Mouse (Mus musculus): ENCODE results near the gene Klk10. TPM values are rescaled to one million over a fixed set of nuclear protein-coding genes. Genes with fewer than 3 reads are reported as not detected.

Gene Klk10
- polyA plus RNA-seq, 1 experiment: 0.27 TPM

- H3K27ac ChIP-seq (ENCODE audit: insufficient read depth, low read length): no peak overlapping the region
- no peak for TF ChIP-seq POLR2A (IDR thresholded peaks at IDR 0.05; ENCODE audit: extremely low read depth, insufficient read depth, low read length)
- TF ChIP-seq CTCF (IDR thresholded peaks at IDR 0.05; ENCODE audit: extremely low read depth, insufficient read depth, low read length): no peak
- no peak overlapping the region for H3K4me3 ChIP-seq (ENCODE audit: insufficient read depth, low read length)
- no peaks in the 10 kb centered on the region for H3K4me1 ChIP-seq (ENCODE audit: control insufficient read depth, insufficient read depth, low read length)
Observed at GRCm38 (mm10) chr7:43821581-43821980, 40.7 kb downstream of the Klk10 start.

DNA sequence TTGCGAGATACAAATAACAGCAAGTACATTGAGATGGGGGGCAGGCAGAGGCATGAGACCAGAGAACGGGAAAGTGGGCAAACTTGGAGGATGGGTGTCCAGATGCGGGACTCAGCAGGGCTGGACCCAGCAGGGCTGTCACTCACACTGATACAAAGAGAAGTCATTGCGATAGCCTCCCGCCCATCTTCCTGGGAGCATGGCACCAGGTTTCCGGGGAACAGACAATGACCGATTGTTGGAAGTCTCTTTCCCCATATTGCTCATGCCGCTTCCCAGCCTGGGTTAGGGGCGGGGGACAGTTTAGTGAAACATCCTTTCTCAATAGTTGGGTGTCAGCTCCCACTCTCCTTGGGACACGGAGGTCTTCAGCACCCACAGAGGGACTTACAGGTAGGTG lies 43.4 kb downstream of the Klk10 start, which contains the start of gene Klk6:
TSS of gene Klk6 (plus strand) at position 301 of the 400 bp plus-strand sequence.
- TF ChIP-seq CTCF (IDR thresholded peaks at IDR 0.05; ENCODE audit: extremely low read depth, insufficient read depth, low read length) (no peak), POLR2A (IDR thresholded peaks at IDR 0.05; ENCODE audit: extremely low read depth, insufficient read depth, low read length) (no peak)
- Histone ChIP-seq H3K27ac (ENCODE audit: insufficient read depth, low read length) (no peak within 1 kb of the TSS), H3K4me3 (ENCODE audit: insufficient read depth, low read length) (no peak within 1 kb of the TSS), H3K4me1 (ENCODE audit: control insufficient read depth, insufficient read depth, low read length) (no peaks in the 10 kb centered on the region)

DNA sequence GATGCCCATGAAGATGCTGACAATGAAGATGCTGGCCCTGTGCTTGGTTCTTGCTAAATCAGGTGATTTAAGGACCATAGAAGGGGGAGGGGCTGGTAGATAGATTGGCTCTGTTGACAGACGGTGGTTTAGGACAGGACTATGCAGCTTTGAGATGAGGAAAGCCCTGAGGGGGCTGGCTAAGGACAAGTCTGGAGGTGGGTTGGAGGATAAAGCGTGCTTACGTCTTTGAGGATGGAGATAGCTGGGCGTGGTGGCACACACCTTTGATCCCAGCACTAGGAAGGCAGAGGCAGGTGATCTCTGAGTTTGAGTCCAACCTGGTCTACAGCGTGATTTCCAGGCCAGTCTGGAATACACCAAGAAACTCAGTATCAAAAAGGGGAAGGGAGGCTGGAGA lies 45.2 kb downstream of the Klk10 start:
- no peak overlapping the region for H3K4me3 ChIP-seq (ENCODE audit: insufficient read depth, low read length)
- no peaks in the 10 kb centered on the region for H3K4me1 ChIP-seq (ENCODE audit: control insufficient read depth, insufficient read depth, low read length)
- no peak overlapping the region for H3K27ac ChIP-seq (ENCODE audit: insufficient read depth, low read length)
- no peak for TF ChIP-seq CTCF (IDR thresholded peaks at IDR 0.05; ENCODE audit: extremely low read depth, insufficient read depth, low read length)
- no peak for TF ChIP-seq POLR2A (IDR thresholded peaks at IDR 0.05; ENCODE audit: extremely low read depth, insufficient read depth, low read length)

DNA sequence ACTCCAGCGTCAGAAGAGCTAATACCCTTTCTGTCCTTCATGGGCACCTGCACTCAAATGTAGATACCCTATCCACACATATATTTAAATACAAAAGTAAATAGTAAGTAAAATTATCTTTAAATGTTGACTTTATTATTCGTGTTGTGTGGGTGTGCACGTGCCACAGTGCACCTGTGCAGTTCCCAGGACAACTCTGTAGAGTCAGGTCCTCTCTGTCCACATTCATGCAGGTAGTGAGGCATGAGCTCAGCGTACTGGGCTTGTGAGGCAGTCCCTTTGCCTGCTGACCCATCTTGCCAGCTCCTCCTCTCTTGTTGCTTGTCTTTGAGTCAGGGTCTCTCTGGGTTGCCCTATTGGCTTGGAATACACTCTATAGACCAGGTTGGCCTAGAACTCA lies 46.9 kb downstream of the Klk10 start:
- no peak overlapping the region for H3K4me3 ChIP-seq (ENCODE audit: insufficient read depth, low read length)
- no peak overlapping the region for H3K27ac ChIP-seq (ENCODE audit: insufficient read depth, low read length)
- TF ChIP-seq CTCF (IDR thresholded peaks at IDR 0.05; ENCODE audit: extremely low read depth, insufficient read depth, low read length) (no peak), POLR2A (IDR thresholded peaks at IDR 0.05; ENCODE audit: extremely low read depth, insufficient read depth, low read length) (no peak)
- H3K4me1 ChIP-seq (ENCODE audit: control insufficient read depth, insufficient read depth, low read length): no peaks in the 10 kb centered on the region

- Histone ChIP-seq H3K4me3 (ENCODE audit: insufficient read depth, low read length) (no peak overlapping the region), H3K27ac (ENCODE audit: insufficient read depth, low read length) (no peak overlapping the region), H3K4me1 (ENCODE audit: control insufficient read depth, insufficient read depth, low read length) (no peaks in the 10 kb centered on the region)
- TF ChIP-seq POLR2A (IDR thresholded peaks at IDR 0.05; ENCODE audit: extremely low read depth, insufficient read depth, low read length): no peak
- TF ChIP-seq CTCF (IDR thresholded peaks at IDR 0.05; ENCODE audit: extremely low read depth, insufficient read depth, low read length): no peak
Observed at GRCm38 (mm10) chr7:43829006-43829405, 48.2 kb downstream of the Klk10 start.

Other genes with a start within 250 kb of the Klk10 start
- 9.3 and 11.2 TPM in 2 replicates for gene Cd33, start 236.6 kb upstream of the Klk10 start, polyA plus RNA-seq (2012; rRNA removed)
- gene Zfp658, start 218.8 kb upstream of the Klk10 start, polyA plus RNA-seq (2012; rRNA removed): 5.9 and 6.1 TPM in 2 replicates
- gene Zfp719, start 201.4 kb upstream of the Klk10 start, polyA plus RNA-seq (2012; rRNA removed): 8.7 and 9.2 TPM in 2 replicates
- gene Zfp819, start 173.9 kb upstream of the Klk10 start, polyA plus RNA-seq (2012; rRNA removed): 0.15 and 0.21 TPM in 2 replicates
- gene Ceacam18, start 146.3 kb upstream of the Klk10 start, polyA plus RNA-seq (2012; rRNA removed): 0.04 TPM in 1 of 2 replicates, not detected in the other
- 1.1 and 1.6 TPM in 2 replicates for gene Siglece, start 120.9 kb upstream of the Klk10 start, polyA plus RNA-seq (2012; rRNA removed)
- gene Ctu1, start 109.0 kb upstream of the Klk10 start, polyA plus RNA-seq (2012; rRNA removed): 8.1 and 8.6 TPM in 2 replicates
- not detected in 2 replicates for gene Klk14, start 90.6 kb upstream of the Klk10 start, polyA plus RNA-seq (2012; rRNA removed)
- 0.04 TPM in 1 of 2 replicates, not detected in the other for gene Klk13, start 68.5 kb upstream of the Klk10 start, polyA plus RNA-seq (2012; rRNA removed)
- gene Klk12, start 12.1 kb upstream of the Klk10 start, polyA plus RNA-seq (2012; rRNA removed): not detected in 2 replicates
- not detected in 2 replicates for gene Klk11, start 6.4 kb upstream of the Klk10 start, polyA plus RNA-seq (2012; rRNA removed)
- 0.11 TPM in 1 of 2 replicates, not detected in the other for gene Klk9, start 10.9 kb downstream of the Klk10 start, polyA plus RNA-seq (2012; rRNA removed)
- 3.1 and 7.6 TPM in 2 replicates for gene Klk8, start 16.5 kb downstream of the Klk10 start, polyA plus RNA-seq (2012; rRNA removed)
- gene Klk7, start 30.3 kb downstream of the Klk10 start, polyA plus RNA-seq (2012; rRNA removed): 0.11 TPM in 1 of 2 replicates, not detected in the other
- gene Klk6, start 43.5 kb downstream of the Klk10 start, polyA plus RNA-seq (2012; rRNA removed): 4.9 and 11.6 TPM in 2 replicates
- not detected in 2 replicates for gene Klk5, start 60.9 kb downstream of the Klk10 start, polyA plus RNA-seq (2012; rRNA removed)
- gene Klk4, start 100.1 kb downstream of the Klk10 start, polyA plus RNA-seq (2012; rRNA removed): not detected in 2 replicates
- gene Klk15, start 152.7 kb downstream of the Klk10 start, polyA plus RNA-seq (2012; rRNA removed): not detected in 2 replicates
- gene Klk1b8, start 169.6 kb downstream of the Klk10 start, polyA plus RNA-seq (2012; rRNA removed): not detected in 2 replicates
- gene Klk1b1, start 185.7 kb downstream of the Klk10 start, polyA plus RNA-seq (2012; rRNA removed): not detected in 2 replicates
- not detected in 2 replicates for gene Klk1b9, start 195.0 kb downstream of the Klk10 start, polyA plus RNA-seq (2012; rRNA removed)
- gene Klk1b11, start 214.8 kb downstream of the Klk10 start, polyA plus RNA-seq (2012; rRNA removed): not detected in 2 replicates
- not detected in 2 replicates for gene Klk1b26, start 231.1 kb downstream of the Klk10 start, polyA plus RNA-seq (2012; rRNA removed)

Measured in cortical plate, adult 2 months (tissue).